Mouse (Mus musculus) lung, adult 2 months (tissue): ENCODE results near the gene Zfp106.

Source experiments
- CTCF ChIP-seq: fragments of 200-500 bp; IDR thresholded peaks from 2 replicates; pipeline ENCODE4 v1.5.1; 2011; ENCODE audit warnings: mild to moderate bottlenecking, low read length, control low read depth; ENCODE audit not compliant: insufficient read depth
- POLR2A ChIP-seq: fragments of 200-500 bp; IDR thresholded peaks from 2 replicates; pipeline ENCODE4 v1.6.1; 2011; ENCODE audit warnings: low read depth, mild to moderate bottlenecking, control low read depth, low read length, borderline replicate concordance; ENCODE audit errors: extremely low read depth

DNA sequence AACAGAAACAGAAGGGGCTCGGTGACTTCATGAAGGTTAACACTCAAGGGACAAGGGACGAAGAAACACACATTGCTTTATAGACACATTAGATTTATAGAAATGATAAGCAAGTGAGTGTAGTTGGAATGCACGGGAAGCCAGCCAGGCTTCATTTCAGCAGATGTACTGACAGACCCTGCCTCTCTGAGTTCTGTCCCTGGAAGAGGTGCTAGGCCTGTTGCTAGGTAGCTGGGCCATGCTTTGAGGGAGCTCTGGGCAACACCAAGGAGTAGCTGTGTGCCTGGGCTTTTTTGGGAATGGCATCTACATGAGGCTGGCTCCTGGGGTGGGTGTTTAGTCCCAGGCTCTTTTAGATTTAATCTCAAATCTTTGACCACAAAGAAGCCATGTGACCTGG is 67.1 kb downstream of the Zfp106 start:
- TF ChIP-seq CTCF, result no peak
- TF ChIP-seq POLR2A, result no peak
